Mouse (Mus musculus): ENCODE data around the gene Myo1c. TPM values are rescaled to one million over a fixed set of nuclear protein-coding genes. Genes with fewer than 3 reads are reported as not detected.

Myo1c gene
- polyA plus RNA-seq, 1 experiment from 2014 or later, result 10.8 TPM

DNA sequence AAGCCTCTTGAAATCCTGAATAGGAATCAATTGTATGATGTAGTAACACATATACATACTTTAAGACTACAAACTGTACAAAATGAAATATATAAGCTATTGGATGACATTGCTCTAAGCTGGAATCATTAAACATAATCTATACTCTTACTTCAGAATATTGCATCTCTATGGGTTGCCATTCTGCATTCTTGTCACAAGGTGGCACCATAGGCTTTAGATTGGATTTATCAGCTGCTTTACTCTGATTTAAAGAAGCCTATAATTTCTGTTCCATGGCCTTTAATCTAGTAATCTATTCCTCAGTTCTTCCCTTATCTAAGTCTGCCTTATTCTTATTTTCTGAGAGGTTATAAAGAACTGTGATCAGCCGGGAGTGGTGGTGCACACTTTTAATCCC is 63.6 kb downstream of the Myo1c start:
- Histone ChIP-seq H3K36me3 (ENCODE audit: control insufficient read depth, insufficient read depth, low read length) (no peaks in the 10 kb centered on the region), H3K4me2 (ENCODE audit: low read length) (no peak overlapping the region), H3K9ac (ENCODE audit: low read depth, low read length) (no peak overlapping the region), H3K4me1 (ENCODE audit: control insufficient read depth, insufficient read depth, low read length) (no peaks in the 10 kb centered on the region), H3K27ac (ENCODE audit: low read length) (no peak overlapping the region), H3K27me3 (ENCODE audit: control insufficient read depth, insufficient read depth, low read depth, low read length) (no peaks in the 10 kb centered on the region), H3K9me3 (replicated peaks; ENCODE audit: control insufficient read depth, low read length, poor library complexity, severe bottlenecking) (no peaks in the 10 kb centered on the region), H3K4me3 (ENCODE audit: low read depth, low read length) (no peak overlapping the region)
- ATAC-seq, result no peak
- WGBS, result 97% methylated on average over 1 of the region's 1 CpGs

DNA sequence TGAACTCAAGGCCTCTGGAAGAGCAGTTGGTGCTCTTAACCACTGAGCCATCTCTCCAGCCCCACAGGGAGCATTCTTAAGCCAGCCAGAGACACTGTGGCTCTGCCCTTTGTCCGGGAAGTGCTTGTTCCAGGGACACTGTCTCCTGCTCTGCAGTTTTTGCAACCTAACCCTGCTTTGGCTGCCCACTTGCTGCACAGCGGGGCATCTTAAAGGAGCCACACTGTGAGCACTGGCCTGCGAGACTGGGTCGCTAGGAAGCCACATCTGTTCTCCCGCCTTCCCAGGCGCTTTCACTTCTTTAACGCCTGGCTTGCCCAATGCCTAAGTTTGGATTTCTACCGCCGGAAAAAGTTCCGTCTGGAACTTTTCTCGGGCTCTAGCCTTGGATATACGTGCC is 65.3 kb downstream of the Myo1c start:
- no peak for ATAC-seq
- Histone ChIP-seq H3K4me1 (ENCODE audit: control insufficient read depth, insufficient read depth, low read length) (no peaks in the 10 kb centered on the region), H3K36me3 (ENCODE audit: control insufficient read depth, insufficient read depth, low read length) (no peaks in the 10 kb centered on the region), H3K27me3 (ENCODE audit: control insufficient read depth, insufficient read depth, low read depth, low read length) (no peaks in the 10 kb centered on the region), H3K4me2 (ENCODE audit: low read length) (no peak overlapping the region), H3K9me3 (replicated peaks; ENCODE audit: control insufficient read depth, low read length, poor library complexity, severe bottlenecking) (no peaks in the 10 kb centered on the region), H3K27ac (ENCODE audit: low read length) (no peak overlapping the region), H3K9ac (ENCODE audit: low read depth, low read length) (no peak overlapping the region), H3K4me3 (ENCODE audit: low read depth, low read length) (no peak overlapping the region)
- 17% methylated on average over 12 of the region's 12 CpGs for WGBS

- no peaks in the 10 kb centered on the region for H3K27me3 ChIP-seq (ENCODE audit: control insufficient read depth, insufficient read depth, low read depth, low read length)
- no peaks in the 10 kb centered on the region for H3K4me1 ChIP-seq (ENCODE audit: control insufficient read depth, insufficient read depth, low read length)
- H3K9ac ChIP-seq (ENCODE audit: low read depth, low read length), result no peak overlapping the region
- H3K4me3 ChIP-seq (ENCODE audit: low read depth, low read length), result no peak overlapping the region
- H3K27ac ChIP-seq (ENCODE audit: low read length), result no peak overlapping the region
- H3K36me3 ChIP-seq (ENCODE audit: control insufficient read depth, insufficient read depth, low read length), result no peaks in the 10 kb centered on the region
- H3K4me2 ChIP-seq (ENCODE audit: low read length), result no peak overlapping the region
- 78% methylated on average over 7 of the region's 8 CpGs for WGBS
- no peak for ATAC-seq
- H3K9me3 ChIP-seq (replicated peaks; ENCODE audit: control insufficient read depth, low read length, poor library complexity, severe bottlenecking), result no peaks in the 10 kb centered on the region; the same call in 1 of the 2 replicates
Observed at GRCm38 (mm10) chr11:75716661-75717325, 66.5 kb downstream of the Myo1c start.

- Histone ChIP-seq H3K36me3 (ENCODE audit: control insufficient read depth, insufficient read depth, low read length) (no peaks in the 10 kb centered on the region), H3K4me1 (ENCODE audit: control insufficient read depth, insufficient read depth, low read length) (no peaks in the 10 kb centered on the region), H3K27me3 (ENCODE audit: control insufficient read depth, insufficient read depth, low read depth, low read length) (no peaks in the 10 kb centered on the region), H3K9me3 (replicated peaks; ENCODE audit: control insufficient read depth, low read length, poor library complexity, severe bottlenecking) (no peaks in the 10 kb centered on the region; the same call in 1 of the 2 replicates), H3K9ac (ENCODE audit: low read depth, low read length) (no peak overlapping the region), H3K4me3 (ENCODE audit: low read depth, low read length) (no peak overlapping the region), H3K27ac (ENCODE audit: low read length) (no peak overlapping the region), H3K4me2 (ENCODE audit: low read length) (no peak overlapping the region)
- 64% methylated on average over 4 of the region's 4 CpGs for WGBS
- no peak for ATAC-seq
Observed at GRCm38 (mm10) chr11:75722339-75722738, 72.0 kb downstream of the Myo1c start.

Other genes starting within 250 kb of the Myo1c start
- 28.5 and 31.8 TPM in 2 replicates for gene Serpinf1, start 227.8 kb upstream of the Myo1c start, polyA plus RNA-seq (2015; fragmentation: Nextera tagmentation; extraction: Ambion mirVana)
- not detected in 2 replicates for gene Serpinf2, start 210.9 kb upstream of the Myo1c start, polyA plus RNA-seq (2015; fragmentation: Nextera tagmentation; extraction: Ambion mirVana)
- gene Wdr81, start 195.8 kb upstream of the Myo1c start, polyA plus RNA-seq (2015; fragmentation: Nextera tagmentation; extraction: Ambion mirVana), result 7.4 and 7.6 TPM in 2 replicates
- gene Tlcd2, start 188.8 kb upstream of the Myo1c start, polyA plus RNA-seq (2015; fragmentation: Nextera tagmentation; extraction: Ambion mirVana), result 1.9 TPM in 2 replicates
- gene Prpf8, start 163.7 kb upstream of the Myo1c start, polyA plus RNA-seq (2015; fragmentation: Nextera tagmentation; extraction: Ambion mirVana), result 42.9 and 47.6 TPM in 2 replicates
- 2.8 and 2.9 TPM in 2 replicates for gene Rilp, start 140.4 kb upstream of the Myo1c start, polyA plus RNA-seq (2015; fragmentation: Nextera tagmentation; extraction: Ambion mirVana)
- 3.4 and 4.3 TPM in 2 replicates for gene Scarf1, start 137.0 kb upstream of the Myo1c start, polyA plus RNA-seq (2015; fragmentation: Nextera tagmentation; extraction: Ambion mirVana)
- gene Slc43a2, start 118.8 kb upstream of the Myo1c start, polyA plus RNA-seq (2015; fragmentation: Nextera tagmentation; extraction: Ambion mirVana), result 19.4 and 21.0 TPM in 2 replicates
- 95.7 and 98.3 TPM in 2 replicates for gene Pitpna, start 62.4 kb upstream of the Myo1c start, polyA plus RNA-seq (2015; fragmentation: Nextera tagmentation; extraction: Ambion mirVana)
- 40.0 and 40.2 TPM in 2 replicates for gene Inpp5k, start 19.5 kb upstream of the Myo1c start, polyA plus RNA-seq (2015; fragmentation: Nextera tagmentation; extraction: Ambion mirVana)
- 105 and 118 TPM in 2 replicates for gene Crk, start 28.8 kb downstream of the Myo1c start, polyA plus RNA-seq (2015; fragmentation: Nextera tagmentation; extraction: Ambion mirVana)
- gene Ywhae, start 82.4 kb downstream of the Myo1c start, polyA plus RNA-seq (2015; fragmentation: Nextera tagmentation; extraction: Ambion mirVana), result 1,507 and 1,584 TPM in 2 replicates
- gene Doc2b, start 145.5 kb downstream of the Myo1c start, polyA plus RNA-seq (2015; fragmentation: Nextera tagmentation; extraction: Ambion mirVana), result 4.2 and 5.0 TPM in 2 replicates